Comparison of ENCODE assay signal across 13 mouse cellular contexts in the genomic region with DNA sequence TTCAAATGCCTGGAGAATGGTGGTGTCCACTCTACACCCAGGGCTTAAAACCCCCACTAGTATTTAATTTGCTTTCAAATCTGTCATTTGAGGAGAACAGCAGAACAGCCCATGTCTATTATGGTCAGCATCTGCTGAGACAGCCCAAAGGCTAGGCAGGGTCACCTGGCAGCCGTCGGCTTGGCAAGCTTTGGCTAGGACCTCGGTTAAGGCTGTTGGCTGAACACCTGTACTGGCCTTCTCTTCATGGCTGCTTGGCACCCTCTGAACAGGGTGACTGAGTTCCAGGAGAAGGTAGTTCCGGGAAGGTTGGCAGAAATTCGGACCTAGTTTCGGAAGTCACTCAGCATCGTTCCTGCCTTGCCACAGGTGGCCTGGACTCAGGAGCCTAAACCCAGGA.
DNase-seq lines count a peak whose midpoint lies in the region; ATAC-seq and TF ChIP-seq lines count a peak whose summit lies in the region.
"Had no signal": no experiment of that assay in that cellular context is flagged by ENCODE, and none has a peak within 500 bp of the region (broad histone marks: within the 10 kb centered on the region; RNA-seq: fewer than 3 reads in every experiment).

No protein-coding gene starts in this region.

- 77% methylated on average over 7 of the region's 7 CpGs for WGBS in forebrain, postnatal 0 days
- 80% methylated on average over 7 of the region's 7 CpGs for WGBS in forebrain, embryonic 14.5 days
- 64% methylated on average over 7 of the region's 7 CpGs for WGBS in kidney, adult 2 months

- no peak for DNase-seq in forebrain, postnatal 0 days
- no peak for DNase-seq in forebrain, embryonic 14.5 days (ENCODE audit: low spot score)
- peak; percentile 59 for DNase-seq in kidney, adult 2 months
- no peak for DNase-seq in kidney, postnatal 25 days
- DNase-seq in ES-E14 (ENCODE audit: low read depth, low spot score): no peak
- DNase-seq in urinary bladder, postnatal 4 days (ENCODE audit: low spot score in 2 of 2): no peak
- DNase-seq: adrenal gland, postnatal 25 days had no signal

- H3K4me2 ChIP-seq in forebrain, postnatal 0 days (ENCODE audit: low read depth): no peak overlapping the region
- no peak overlapping the region for H3K4me2 ChIP-seq in forebrain, embryonic 14.5 days (ENCODE audit: low read length)
- H3K4me2 ChIP-seq: liver, embryonic 15.5 days had no signal

- H3K27me3 ChIP-seq in forebrain, postnatal 0 days (ENCODE audit: insufficient read depth, low read length): no peaks in the 10 kb centered on the region
- H3K27me3 ChIP-seq in forebrain, embryonic 14.5 days (replicated peaks; ENCODE audit: control insufficient read depth, insufficient read depth, low read length): no peaks in the 10 kb centered on the region
- H3K27me3 ChIP-seq in kidney, adult 2 months (replicated peaks; ENCODE audit: control insufficient read depth, insufficient read depth, low read length): no peaks in the 10 kb centered on the region
- no peaks in the 10 kb centered on the region for H3K27me3 ChIP-seq in E14TG2a.4 (ENCODE audit: insufficient read depth, low read length)
- H3K27me3 ChIP-seq: liver, embryonic 15.5 days had no signal

- H3K27ac ChIP-seq in forebrain, postnatal 0 days (ENCODE audit: low read depth, low read length): no peak overlapping the region
- no peak overlapping the region for H3K27ac ChIP-seq in forebrain, embryonic 14.5 days (ENCODE audit: low read depth, low read length)
- H3K27ac ChIP-seq in kidney, adult 2 months (ENCODE audit: insufficient read depth, low read depth, low read length): no peak overlapping the region
- peak overlapping the region; percentile 9 for H3K27ac ChIP-seq in ES-E14 (ENCODE audit: insufficient read depth, low read depth, low read length, poor library complexity, severe bottlenecking)
- H3K27ac ChIP-seq: liver, embryonic 15.5 days; stomach, postnatal 0 days had no signal

- no peaks in the 10 kb centered on the region for H3K4me1 ChIP-seq in forebrain, postnatal 0 days (ENCODE audit: insufficient read depth)
- peaks cover 4% of the 10 kb centered on the region for H3K4me1 ChIP-seq in forebrain, embryonic 14.5 days (ENCODE audit: control insufficient read depth, insufficient read depth, low read length)
- no peaks in the 10 kb centered on the region for H3K4me1 ChIP-seq in kidney, adult 2 months (ENCODE audit: control insufficient read depth, insufficient read depth, low read length)
- H3K4me1 ChIP-seq in E14TG2a.4 (replicated peaks; ENCODE audit: low read depth, low read length) (peaks cover 83% of the 10 kb centered on the region), ES-E14 (ENCODE audit: control insufficient read depth in 2 of 2, insufficient read depth in 2 of 2, low read length in 2 of 2, poor library complexity in 1 of 2) (peaks cover 17 to 36% of the 10 kb centered on the region in 2 experiments)

- no peak overlapping the region for H3K9ac ChIP-seq in forebrain, postnatal 0 days
- no peak overlapping the region for H3K9ac ChIP-seq in forebrain, embryonic 14.5 days (ENCODE audit: low read length)
- H3K9ac ChIP-seq in ES-E14 (ENCODE audit: insufficient read depth, low read depth, low read length, poor library complexity, severe bottlenecking): no peak overlapping the region; the same call in 1 of the 2 replicates
- H3K9ac ChIP-seq: liver, embryonic 15.5 days had no signal

- ATAC-seq in forebrain, postnatal 0 days: 0 out of 2 replicates have a peak, but pooled peaks have one; percentile 1
- ATAC-seq in forebrain, embryonic 14.5 days: no peak
- ATAC-seq: activated CD4-positive, CD25-positive, alpha-beta regulatory T cell, adult 4 months; CD4-positive, CD25-positive, alpha-beta regulatory T cell, adult 4 months had no signal

- peaks cover 15% of the 10 kb centered on the region; the same call in 1 of the 2 replicates for H3K36me3 ChIP-seq in forebrain, postnatal 0 days (ENCODE audit: insufficient read depth)
- H3K36me3 ChIP-seq in forebrain, embryonic 14.5 days (ENCODE audit: control insufficient read depth, insufficient read depth, low read length): peaks cover 20% of the 10 kb centered on the region; the same call in 1 of the 2 replicates
- no peaks in the 10 kb centered on the region; the same call in none of the 2 replicates for H3K36me3 ChIP-seq in kidney, adult 2 months (ENCODE audit: control insufficient read depth, insufficient read depth, low read length)
- H3K36me3 ChIP-seq in E14TG2a.4 (ENCODE audit: insufficient read depth, low read length): peaks cover 3% of the 10 kb centered on the region; the same call in 1 of the 2 replicates
- H3K36me3 ChIP-seq in ES-E14 (ENCODE audit: control insufficient read depth, insufficient read depth, low read length, poor library complexity, severe bottlenecking): no peaks in the 10 kb centered on the region

- TF ChIP-seq CTCF in forebrain, postnatal 0 days (IDR thresholded peaks at IDR 0.05; ENCODE audit: low read depth): no peak
- TF ChIP-seq CTCF in kidney, adult 2 months (conservative IDR thresholded peaks at IDR 0.05; ENCODE audit: insufficient read depth, insufficient read length, low read depth, low read length): no peak
- TF ChIP-seq CTCF in E14TG2a.4 (conservative IDR thresholded peaks at IDR 0.05; ENCODE audit: low read length): no peak

- TF ChIP-seq POLR2A in kidney, adult 2 months (IDR thresholded peaks at IDR 0.05; ENCODE audit: low read depth, low read length): no peak

- no peaks in the 10 kb centered on the region for H3K9me3 ChIP-seq in forebrain, postnatal 0 days (ENCODE audit: low read length)
- no peaks in the 10 kb centered on the region for H3K9me3 ChIP-seq in forebrain, embryonic 14.5 days (replicated peaks; ENCODE audit: control insufficient read depth, low read length)
- no peaks in the 10 kb centered on the region for H3K9me3 ChIP-seq in E14TG2a.4 (ENCODE audit: low read length)
- H3K9me3 ChIP-seq in ES-E14 (ENCODE audit: control insufficient read depth, insufficient read depth, low read depth, low read length): no peaks in the 10 kb centered on the region
- H3K9me3 ChIP-seq: liver, embryonic 15.5 days; midbrain, embryonic 10.5 days had no signal

- in situ Hi-C loops in ES-E14 (cut with MboI; ENCODE audit: low sequenced_read_pairs in 2 of 2, unreplicated experiment in 2 of 2): no loop called here

- no peak overlapping the region for H3K4me3 ChIP-seq in forebrain, postnatal 0 days (ENCODE audit: low read depth, low read length)
- no peak overlapping the region for H3K4me3 ChIP-seq in forebrain, embryonic 14.5 days (ENCODE audit: low read depth, low read length)
- no peak overlapping the region for H3K4me3 ChIP-seq in kidney, adult 2 months (ENCODE audit: insufficient read depth, low read depth, low read length)
- peak overlapping the region; percentile 37; the same call in 1 of the 2 replicates for H3K4me3 ChIP-seq in E14TG2a.4 (replicated peaks; ENCODE audit: low read length)
- H3K4me3 ChIP-seq in ES-E14 (ENCODE audit: insufficient read depth in 1 of 2, low read depth in 1 of 2, low read length in 2 of 2, poor library complexity in 1 of 2, severe bottlenecking in 1 of 2): no peak overlapping the region; a peak in 1 of 4 replicates
- H3K4me3 ChIP-seq: liver, embryonic 15.5 days; midbrain, embryonic 10.5 days had no signal

TF ChIP-seq in ES-E14, 5 proteins besides CTCF, POLR2A, EP300 and RAD21:
- TF ChIP-seq CHD2 (IDR thresholded peaks at IDR 0.05; ENCODE audit: low read depth, low read length): no peak
- TF ChIP-seq ZC3H11A (IDR thresholded peaks at IDR 0.05; ENCODE audit: borderline replicate concordance, low read depth, low read length): no peak
- no peak for TF ChIP-seq MAFK (IDR thresholded peaks at IDR 0.05; ENCODE audit: insufficient read depth, low read depth, low read length)
- TF ChIP-seq ZNF384 (IDR thresholded peaks at IDR 0.05; ENCODE audit: low read depth, low read length): no peak
- no peak for TF ChIP-seq HCFC1 (IDR thresholded peaks at IDR 0.05; ENCODE audit: borderline replicate concordance, insufficient read depth, low read length)
